ENCODE assay signal across 10 mouse cellular contexts in the genomic region with DNA sequence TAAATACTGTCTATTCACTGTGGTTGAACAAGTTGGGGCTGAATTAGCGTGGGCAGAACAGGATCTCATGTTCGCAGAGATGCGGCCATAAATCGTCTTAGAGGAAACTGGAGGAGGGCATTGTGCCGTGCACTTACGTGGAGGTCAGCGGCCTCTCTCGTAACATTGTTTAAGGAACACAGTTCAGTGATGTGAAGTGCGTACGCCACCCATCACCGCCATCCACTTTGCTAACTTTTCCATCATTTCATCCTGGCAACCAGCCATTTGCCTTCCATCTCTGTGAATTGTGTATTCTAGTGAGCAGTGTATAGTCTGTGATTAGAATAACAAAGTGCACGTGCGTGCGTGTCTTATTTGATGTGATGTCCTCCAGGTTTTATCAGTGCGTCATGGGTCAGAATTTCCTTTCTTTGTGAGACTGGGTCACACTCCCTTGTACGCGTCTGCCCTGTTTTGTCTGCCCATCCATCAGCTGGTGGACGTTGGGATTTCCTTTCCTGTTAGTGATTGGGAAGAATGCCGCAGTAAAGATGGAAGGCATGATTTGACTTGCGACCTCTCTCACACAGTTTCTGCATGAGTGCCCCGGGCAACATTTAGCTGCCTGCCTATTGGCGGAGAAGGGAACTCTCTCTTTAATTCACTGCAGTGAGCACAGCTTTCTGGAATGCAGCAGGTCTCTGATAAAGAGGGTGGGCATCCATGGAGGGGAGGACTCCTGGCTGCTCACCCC. TPM values are rescaled to one million over a fixed set of nuclear protein-coding genes. Genes with fewer than 3 reads are reported as not detected.
A peak's percentile ranks its signal among the peaks of the same experiment; 100 is the strongest.
DNase-seq lines count a peak whose midpoint lies in the region; ATAC-seq lines count a peak whose summit lies in the region.
"Had no signal": no experiment of that assay in that cellular context is flagged by ENCODE, and none has a peak within 500 bp of the region (broad histone marks: within the 10 kb centered on the region; RNA-seq: fewer than 3 reads in every experiment).

No protein-coding gene starts in this region.

- peak overlapping the region; percentile 43 for H3K4me2 ChIP-seq in kidney, embryonic 15.5 days
- H3K4me2 ChIP-seq in neural tube, embryonic 11.5 days (ENCODE audit: low read depth) = no peak overlapping the region; the same call in 1 of the 2 replicates

- 0 out of 2 replicates have a peak overlapping the region, but pooled peaks have one; percentile 0 for H3K4me3 ChIP-seq in kidney, embryonic 15.5 days (replicated peaks)
- H3K4me3 ChIP-seq in embryonic facial prominence, embryonic 10.5 days = no peak overlapping the region
- H3K4me3 ChIP-seq in neural tube, embryonic 11.5 days (ENCODE audit: low read depth, low read length) = no peak overlapping the region
- H3K4me3 ChIP-seq: erythroblast, embryonic 14.5 days had no signal

- no peak for DNase-seq in kidney, postnatal 25 days
- DNase-seq in embryonic facial prominence, embryonic 10.5 days (ENCODE audit: low spot score) = peak; percentile 52
- peak; percentile 31 for DNase-seq in kidney, postnatal 10 days
- peak; percentile 52 for DNase-seq in neural tube, embryonic 11.5 days (ENCODE audit: low spot score)
- no peak for DNase-seq in urinary bladder, postnatal 4 days (ENCODE audit: low spot score in 2 of 2)
- no peak for DNase-seq in spleen, postnatal 14 days (ENCODE audit: low spot score in 2 of 2)
- DNase-seq in gastrocnemius, postnatal 25 days = no peak

- H3K4me1 ChIP-seq in kidney, embryonic 15.5 days = peaks cover 46% of the 10 kb centered on the region
- H3K4me1 ChIP-seq in embryonic facial prominence, embryonic 10.5 days = peaks cover 51% of the 10 kb centered on the region
- H3K4me1 ChIP-seq in neural tube, embryonic 11.5 days (ENCODE audit: control insufficient read depth, insufficient read depth, low read length) = peaks cover 14% of the 10 kb centered on the region

- 7% methylated on average over 22 of the region's 22 CpGs for WGBS in kidney, embryonic 15.5 days
- 56% methylated on average over 22 of the region's 22 CpGs for WGBS in embryonic facial prominence, embryonic 10.5 days
- WGBS in neural tube, embryonic 11.5 days = 27% methylated on average over 22 of the region's 22 CpGs

- peak overlapping the region; percentile 19 for H3K27ac ChIP-seq in kidney, embryonic 15.5 days
- H3K27ac ChIP-seq in embryonic facial prominence, embryonic 10.5 days (replicated peaks) = no peak overlapping the region
- H3K27ac ChIP-seq in neural tube, embryonic 11.5 days (ENCODE audit: low read depth, low read length) = no peak overlapping the region
- H3K27ac ChIP-seq: macrophage had no signal

- H3K9me3 ChIP-seq in kidney, embryonic 15.5 days (replicated peaks) = no peaks in the 10 kb centered on the region
- no peaks in the 10 kb centered on the region for H3K9me3 ChIP-seq in embryonic facial prominence, embryonic 10.5 days
- H3K9me3 ChIP-seq in neural tube, embryonic 11.5 days (ENCODE audit: control insufficient read depth, low read length) = no peaks in the 10 kb centered on the region

- no peaks in the 10 kb centered on the region for H3K27me3 ChIP-seq in kidney, embryonic 15.5 days
- peaks cover 16% of the 10 kb centered on the region for H3K27me3 ChIP-seq in embryonic facial prominence, embryonic 10.5 days (replicated peaks; ENCODE audit: low read depth, poor library complexity, severe bottlenecking)
- H3K27me3 ChIP-seq in neural tube, embryonic 11.5 days (ENCODE audit: control insufficient read depth, insufficient read depth, low read length) = no peaks in the 10 kb centered on the region

- ATAC-seq in kidney, embryonic 15.5 days (replicated peaks; ENCODE audit: low FRiP score) = peak; percentile 75
- peak; percentile 74 for ATAC-seq in neural tube, embryonic 11.5 days (ENCODE audit: insufficient read depth, low FRiP score, low TSS enrichment)

- no peaks in the 10 kb centered on the region for H3K36me3 ChIP-seq in kidney, embryonic 15.5 days
- H3K36me3 ChIP-seq in embryonic facial prominence, embryonic 10.5 days (replicated peaks) = no peaks in the 10 kb centered on the region
- no peaks in the 10 kb centered on the region for H3K36me3 ChIP-seq in neural tube, embryonic 11.5 days (ENCODE audit: control insufficient read depth, insufficient read depth, low read length)

- no peak overlapping the region for H3K9ac ChIP-seq in kidney, embryonic 15.5 days
- H3K9ac ChIP-seq in neural tube, embryonic 11.5 days (ENCODE audit: low read length) = no peak overlapping the region

RNA-seq across cellular contexts. Expression of a gene that starts 33.0 kb away (rescaled TPM):
- 6.0 and 6.6 TPM in 2 replicates for polyA plus RNA-seq in kidney, embryonic 15.5 days (2015; fragmentation: Nextera tagmentation; extraction: Ambion mirVana)
- polyA plus RNA-seq in embryonic facial prominence, embryonic 10.5 days (2016; fragmentation: Nextera tagmentation; extraction: Ambion mirVana) = 8.1 and 9.1 TPM in 2 replicates
- polyA plus RNA-seq in neural tube, embryonic 11.5 days (2014; fragmentation: Nextera tagmentation; extraction: Ambion mirVana) = 9.7 and 11.1 TPM in 2 replicates
- total RNA-seq in gastrocnemius, postnatal 25 days (2021) = 1 to 10 TPM; 3.6 to 4.8 TPM

RNA-seq across cellular contexts. Expression of a gene that starts 56.6 kb away (rescaled TPM):
- 9.3 and 12.8 TPM in 2 replicates for polyA plus RNA-seq in kidney, embryonic 15.5 days (2015; fragmentation: Nextera tagmentation; extraction: Ambion mirVana)
- 10.5 and 13.1 TPM in 2 replicates for polyA plus RNA-seq in embryonic facial prominence, embryonic 10.5 days (2016; fragmentation: Nextera tagmentation; extraction: Ambion mirVana)
- polyA plus RNA-seq in neural tube, embryonic 11.5 days (2014; fragmentation: Nextera tagmentation; extraction: Ambion mirVana) = 8.6 and 8.8 TPM in 2 replicates
- under 1 TPM; 0.46 to 0.54 TPM for total RNA-seq in gastrocnemius, postnatal 25 days (2021)
- polyA plus RNA-seq: erythroblast, embryonic 14.5 days had no signal

Comparison
In these comparisons a context has a peak if more than half of its experiments do, and no peak if none do; other contexts are left out.
1. DNase-seq: peak in embryonic facial prominence, embryonic 10.5 days (single experiment), kidney, postnatal 10 days (single experiment) and neural tube, embryonic 11.5 days (single experiment); none in kidney, postnatal 25 days (0 of 2), urinary bladder, postnatal 4 days (0 of 2), spleen, postnatal 14 days (0 of 2) and gastrocnemius, postnatal 25 days (single experiment).